Mouse (Mus musculus) MEL (cell line): ENCODE results near the gene Clpsl2. TPM values are rescaled to one million over a fixed set of nuclear protein-coding genes. Genes with fewer than 3 reads are reported as not detected.

Experiments used
- DNase-seq: peaks from one replicate; pipeline ENCODE4 v3.0.0; 2011; ENCODE audit warnings: low read depth, low spot score
- H3K27ac ChIP-seq: 2 replicates; pipeline ENCODE4 v1.5.1; 2012; ENCODE audit warnings: low read depth, mild to moderate bottlenecking, control low read depth, low read length, moderate library complexity; ENCODE audit not compliant: control insufficient read depth
- H3K27me3 ChIP-seq, 2 experiments: fragments of 150-350 bp in 1 of 2; sonication (generic) in 1 of 2; 2 replicates each; pipeline ENCODE4 v1.6.1; 2012; ENCODE audit warnings: low read length in 2 of 2, mild to moderate bottlenecking in 2 of 2, improper control_type of control experiment in 1 of 2, moderate library complexity in 1 of 2; ENCODE audit not compliant: insufficient read depth in 2 of 2, control insufficient read depth in 1 of 2
- H3K36me3 ChIP-seq, 2 experiments: 2 replicates each; pipeline ENCODE4 v1.6.1; 2012 to 2014; ENCODE audit warnings: low read length in 2 of 2, improper control_type of control experiment in 1 of 2, inconsistent platforms in 1 of 2, mild to moderate bottlenecking in 1 of 2; ENCODE audit not compliant: insufficient read depth in 2 of 2, control insufficient read depth in 1 of 2
- H3K4me1 ChIP-seq, 2 experiments: fragments of 150-350 bp in 1 of 2; sonication (generic) in 1 of 2; 2 replicates each; pipeline ENCODE4 v1.6.1; 2012; ENCODE audit warnings: low read length in 2 of 2, improper control_type of control experiment in 1 of 2, mild to moderate bottlenecking in 1 of 2; ENCODE audit not compliant: insufficient read depth in 2 of 2, control insufficient read depth in 1 of 2
- H3K4me3 ChIP-seq, 2 experiments: fragments of 150-350 bp in 1 of 2; sonication (generic) in 1 of 2; 2 replicates each; pipeline ENCODE4 v1.5.1; 2012; ENCODE audit warnings: low read depth in 2 of 2, low read length in 2 of 2, mild to moderate bottlenecking in 2 of 2, moderate library complexity in 2 of 2, control low read depth in 1 of 2, improper control_type of control experiment in 1 of 2; ENCODE audit not compliant: control insufficient read depth in 1 of 2, insufficient read depth in 1 of 2
- H3K79me2 ChIP-seq: 2 replicates; pipeline ENCODE4 v1.6.1; 2012; ENCODE audit warnings: mild to moderate bottlenecking, low read length, moderate library complexity; ENCODE audit not compliant: control insufficient read depth, poor library complexity, insufficient read depth
- H3K9ac ChIP-seq: 2 replicates; pipeline ENCODE4 v1.6.1; 2012; ENCODE audit warnings: low read depth, mild to moderate bottlenecking, control low read depth, low read length, moderate library complexity; ENCODE audit not compliant: control insufficient read depth, poor library complexity, severe bottlenecking
- H3K9me3 ChIP-seq: fragments of 150-350 bp; sonication (generic); replicated peaks from 2 replicates; pipeline ENCODE4 v1.6.1; 2012; ENCODE audit warnings: mild to moderate bottlenecking, low read length, improper control_type of control experiment, moderate library complexity; ENCODE audit not compliant: insufficient read depth
- CHD1 ChIP-seq: IDR thresholded peaks from 2 replicates; pipeline ENCODE4 v1.6.1; 2012; ENCODE audit warnings: low read depth, mild to moderate bottlenecking, inconsistent platforms, low read length, improper control_type of control experiment
- E2F4 ChIP-seq: IDR thresholded peaks from 2 replicates; pipeline ENCODE4 v1.6.1; 2011; ENCODE audit warnings: low read depth, low read length, improper control_type of control experiment, borderline replicate concordance
- ELF1 ChIP-seq: IDR thresholded peaks from 2 replicates; pipeline ENCODE4 v1.6.1; 2014; ENCODE audit warnings: low read depth, mild to moderate bottlenecking, inconsistent platforms, low read length, improper control_type of control experiment, moderate library complexity
- EP300 ChIP-seq, 2 experiments: IDR thresholded peaks; 2 replicates each; pipeline ENCODE4 v1.6.1; 2011; ENCODE audit warnings: improper control_type of control experiment in 2 of 2, low read length in 2 of 2, low read depth in 1 of 2, mild to moderate bottlenecking in 1 of 2
- ETS1 ChIP-seq: IDR thresholded peaks from 2 replicates; pipeline ENCODE4 v1.6.1; 2012; ENCODE audit warnings: low read depth, mild to moderate bottlenecking, inconsistent platforms, low read length, improper control_type of control experiment, moderate library complexity
- GABPA ChIP-seq: IDR thresholded peaks from 2 replicates; pipeline ENCODE4 v1.6.1; 2012; ENCODE audit warnings: low read depth, mild to moderate bottlenecking, inconsistent platforms, low read length, improper control_type of control experiment, moderate library complexity
- HCFC1 ChIP-seq: IDR thresholded peaks from 2 replicates; pipeline ENCODE4 v1.6.1; 2012; ENCODE audit warnings: low read depth, mild to moderate bottlenecking, inconsistent platforms, low read length, improper control_type of control experiment, moderate library complexity
- KAT2A ChIP-seq: conservative IDR thresholded peaks from 2 replicates; pipeline ENCODE4 v1.6.1; 2012; ENCODE audit warnings: low read depth, low read length, improper control_type of control experiment, inconsistent platforms
- MAFK ChIP-seq: IDR thresholded peaks from 2 replicates; pipeline ENCODE4 v1.6.1; 2011; ENCODE audit warnings: low read depth, mild to moderate bottlenecking, low read length, improper control_type of control experiment, borderline replicate concordance
- MAX ChIP-seq: IDR thresholded peaks from 2 replicates; pipeline ENCODE4 v1.6.1; 2011; ENCODE audit warnings: low read length, improper control_type of control experiment
- MAZ ChIP-seq: IDR thresholded peaks from 2 replicates; pipeline ENCODE4 v1.6.1; 2012; ENCODE audit warnings: low read depth, mild to moderate bottlenecking, inconsistent platforms, low read length, improper control_type of control experiment
- MEF2A ChIP-seq: IDR thresholded peaks from 2 replicates; pipeline ENCODE4 v1.6.1; 2014; ENCODE audit warnings: low read depth, mild to moderate bottlenecking, inconsistent platforms, low read length, improper control_type of control experiment; ENCODE audit not compliant: poor library complexity, insufficient replicate concordance, severe bottlenecking; ENCODE audit errors: extremely low read depth
- MXI1 ChIP-seq: IDR thresholded peaks from 2 replicates; pipeline ENCODE4 v1.6.1; 2011; ENCODE audit warnings: mild to moderate bottlenecking, low read depth, low read length, improper control_type of control experiment
- MYB ChIP-seq: IDR thresholded peaks from 2 replicates; pipeline ENCODE4 v1.6.1; 2011; ENCODE audit warnings: mild to moderate bottlenecking, low read depth, low read length, improper control_type of control experiment
- MYC ChIP-seq: IDR thresholded peaks from 2 replicates; pipeline ENCODE4 v1.6.1; 2011; ENCODE audit warnings: low read depth, mild to moderate bottlenecking, low read length, improper control_type of control experiment, moderate library complexity
- POLR2A ChIP-seq, 2 experiments: IDR thresholded peaks; 2 replicates each; pipeline ENCODE4 v1.6.1; 2011 to 2012; ENCODE audit warnings: low read length in 2 of 2, mild to moderate bottlenecking in 2 of 2, control low read depth in 1 of 2, improper control_type of control experiment in 1 of 2, low read depth in 1 of 2, moderate library complexity in 1 of 2; ENCODE audit not compliant: control insufficient read depth in 1 of 2, insufficient read depth in 1 of 2, poor library complexity in 1 of 2
- POLR2AphosphoS2 ChIP-seq: IDR thresholded peaks from 2 replicates; pipeline ENCODE4 v1.6.1; 2011; ENCODE audit warnings: low read length, improper control_type of control experiment
- POLR2AphosphoS5 ChIP-seq: IDR thresholded peaks from 2 replicates; pipeline ENCODE4 v1.6.1; 2012; ENCODE audit warnings: low read depth, borderline replicate concordance, mild to moderate bottlenecking, inconsistent platforms, low read length, moderate library complexity, mixed read lengths
- RAD21 ChIP-seq: IDR thresholded peaks from 2 replicates; pipeline ENCODE4 v1.6.1; 2011; ENCODE audit warnings: mild to moderate bottlenecking, low read depth, low read length, improper control_type of control experiment
- RCOR1 ChIP-seq: IDR thresholded peaks from 2 replicates; pipeline ENCODE4 v1.6.1; 2012; ENCODE audit warnings: low read depth, mild to moderate bottlenecking, inconsistent platforms, low read length, improper control_type of control experiment
- SIN3A ChIP-seq: IDR thresholded peaks from 2 replicates; pipeline ENCODE4 v1.6.1; 2012; ENCODE audit warnings: low read length, improper control_type of control experiment, inconsistent platforms
- SMC3 ChIP-seq: IDR thresholded peaks from 2 replicates; pipeline ENCODE4 v1.6.1; 2011; ENCODE audit warnings: low read depth, low read length, improper control_type of control experiment
- TAL1 ChIP-seq: IDR thresholded peaks from 2 replicates; pipeline ENCODE4 v1.6.1; 2012; ENCODE audit warnings: mild to moderate bottlenecking, inconsistent platforms, low read length, moderate library complexity, mixed read lengths
- TBP ChIP-seq: IDR thresholded peaks from 2 replicates; pipeline ENCODE4 v1.8.0; 2011; ENCODE audit warnings: low read depth, low read length, improper control_type of control experiment
- TCF12 ChIP-seq: IDR thresholded peaks from 2 replicates; pipeline ENCODE4 v1.6.1; 2014; ENCODE audit warnings: low read depth, mild to moderate bottlenecking, inconsistent platforms, low read length, improper control_type of control experiment, moderate library complexity
- UBTF ChIP-seq: IDR thresholded peaks from 2 replicates; pipeline ENCODE4 v1.6.1; 2012; ENCODE audit warnings: low read depth, mild to moderate bottlenecking, inconsistent platforms, low read length, improper control_type of control experiment, moderate library complexity, borderline replicate concordance; ENCODE audit not compliant: insufficient read depth
- USF1 ChIP-seq: IDR thresholded peaks from 2 replicates; pipeline ENCODE4 v1.6.1; 2014; ENCODE audit warnings: low read depth, mild to moderate bottlenecking, inconsistent platforms, low read length, improper control_type of control experiment, moderate library complexity
- ZC3H11A ChIP-seq: IDR thresholded peaks from 2 replicates; pipeline ENCODE4 v1.6.1; 2012; ENCODE audit warnings: low read depth, mild to moderate bottlenecking, inconsistent platforms, low read length, improper control_type of control experiment
- ZKSCAN1 ChIP-seq: IDR thresholded peaks from 2 replicates; pipeline ENCODE4 v1.6.1; 2012; ENCODE audit warnings: low read depth, mild to moderate bottlenecking, inconsistent platforms, low read length, improper control_type of control experiment, moderate library complexity
- ZMIZ1 ChIP-seq: IDR thresholded peaks from 2 replicates; pipeline ENCODE4 v1.6.1; 2012; ENCODE audit warnings: low read depth, mild to moderate bottlenecking, inconsistent platforms, low read length, improper control_type of control experiment, moderate library complexity
- ZNF384 ChIP-seq: IDR thresholded peaks from 2 replicates; pipeline ENCODE4 v1.6.1; 2012; ENCODE audit warnings: low read depth, mild to moderate bottlenecking, inconsistent platforms, low read length, improper control_type of control experiment
- polyA plus RNA-seq, 2 experiments: library from polyadenylated mRNA; stranded (reverse) in 1 of 2; unstranded in 1 of 2; fragments of >175 nt in 1 of 2; fragments of >200 nt in 1 of 2; gene quantifications; 2 replicates each; pipeline versions ENCODE4 v1.2.1 to v1.2.4; 2012; ENCODE audit warnings: low replicate concordance in 2 of 2, low read depth in 1 of 2; ENCODE audit not compliant: insufficient read length in 2 of 2, insufficient read depth in 1 of 2, missing spikeins in 1 of 2
- total RNA-seq: library from RNA; depleted of rRNA; stranded (reverse); fragments of 300-350 nt; gene quantifications from 2 replicates; pipeline ENCODE4 v1.2.3, GENCODE M21; 2012

The Clpsl2 gene
- total and polyA plus RNA-seq, 3 experiments: not detected

DNA sequence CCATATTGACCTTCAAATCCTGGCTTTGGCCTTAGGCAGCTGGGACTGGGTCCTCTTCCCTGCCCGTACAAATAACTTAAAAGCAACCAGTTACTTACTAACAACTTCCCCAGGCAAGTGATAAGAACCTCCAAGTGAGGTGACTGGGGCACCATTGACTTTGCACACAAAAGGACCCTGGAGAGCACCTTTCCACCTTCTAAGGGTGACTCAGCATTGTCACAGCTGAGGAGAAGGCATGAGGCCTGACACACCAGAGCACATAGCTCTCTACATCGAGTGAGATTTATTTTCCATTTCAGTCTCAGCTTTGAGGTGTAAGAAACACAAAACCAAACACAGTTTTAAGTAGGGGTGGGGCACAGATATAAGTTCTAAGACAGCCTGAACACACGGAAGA, 41.4 kb downstream of the Clpsl2 start:
- peaks cover 29 to 47% of the 10 kb centered on the region in 2 experiments for H3K36me3 ChIP-seq
- H3K9me3 ChIP-seq: no peaks in the 10 kb centered on the region
- peaks cover 30 to 32% of the 10 kb centered on the region in 2 experiments for H3K4me1 ChIP-seq
- H3K79me2 ChIP-seq: no peaks in the 10 kb centered on the region
- H3K4me3 ChIP-seq: no peak overlapping the region
- H3K27me3 ChIP-seq: no peaks in the 10 kb centered on the region
- no peak overlapping the region for H3K27ac ChIP-seq
- peak; percentile 55 for DNase-seq
- TF ChIP-seq USF1 (no peak), TCF12 (no peak), EP300 (IDR thresholded peaks at IDR 0.05; ENCODE audit: low read depth in 1 of 2, low read length in 2 of 2) (no peak), ZNF384 (no peak), MXI1 (peak; percentile 85), MAFK (no peak), POLR2A (IDR thresholded peaks at IDR 0.05; ENCODE audit: control insufficient read depth in 1 of 2, insufficient read depth in 1 of 2, low read depth in 1 of 2, low read length in 2 of 2, poor library complexity in 1 of 2) (no peak), ZC3H11A (no peak), TBP (no peak), POLR2AphosphoS5 (no peak), HCFC1 (no peak), SMC3 (no peak), CHD1 (no peak), E2F4 (no peak), MEF2A (no peak), ELF1 (no peak), ETS1 (peak; percentile 47), SIN3A (peak; percentile 90), MAX (no peak)
- no peak overlapping the region for H3K9ac ChIP-seq

DNA sequence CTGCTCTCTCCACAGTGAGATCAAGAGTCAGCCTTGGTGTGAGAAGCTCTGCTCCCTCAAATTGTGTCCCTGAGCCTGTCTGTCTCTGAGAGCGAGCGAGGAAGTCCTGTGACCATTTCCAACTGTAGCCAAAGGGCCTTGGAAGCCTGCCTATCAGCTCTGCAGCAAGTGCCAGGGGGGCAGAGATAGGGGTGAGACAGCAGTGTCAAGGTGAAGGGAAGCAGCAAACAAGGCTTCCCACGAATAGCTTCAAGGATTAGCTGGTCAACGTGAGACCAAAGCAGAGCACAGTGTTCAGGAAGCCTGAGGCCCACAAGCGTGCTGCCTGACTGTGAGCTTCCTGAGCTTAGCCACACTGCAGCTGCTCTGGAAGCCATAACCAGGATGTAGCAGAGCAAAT, 42.3 kb downstream of the Clpsl2 start:
- peaks cover 29 to 53% of the 10 kb centered on the region in 2 experiments for H3K36me3 ChIP-seq
- no peak overlapping the region for H3K4me3 ChIP-seq
- no peak overlapping the region for H3K9ac ChIP-seq
- H3K9me3 ChIP-seq: no peaks in the 10 kb centered on the region
- H3K79me2 ChIP-seq: no peaks in the 10 kb centered on the region
- H3K27me3 ChIP-seq: no peaks in the 10 kb centered on the region
- peak overlapping the region; percentile 56 for H3K27ac ChIP-seq
- peak; percentile 86 for DNase-seq
- peaks cover 30 to 34% of the 10 kb centered on the region in 2 experiments for H3K4me1 ChIP-seq
- no peak for TF ChIP-seq UBTF
- no peak for TF ChIP-seq ZMIZ1
- no peak for TF ChIP-seq ZKSCAN1
- TF ChIP-seq HCFC1: no peak
- TF ChIP-seq MAX: no peak
- peak; percentile 79; the same call in 1 of the 2 replicates for TF ChIP-seq RCOR1
- peak; percentile 86 for TF ChIP-seq TAL1
- no peak for TF ChIP-seq E2F4
- TF ChIP-seq RAD21: no peak
- peak; percentile 63 for TF ChIP-seq SIN3A
- TF ChIP-seq MAZ: no peak
- no peak for TF ChIP-seq MYC
- no peak for TF ChIP-seq KAT2A
- TF ChIP-seq TCF12: peak; percentile 96
- TF ChIP-seq USF1: peak; percentile 26; the same call in 1 of the 2 replicates
- no peak for TF ChIP-seq CHD1
- TF ChIP-seq MEF2A: 0 out of 2 replicates have a peak, but pooled peaks have one; percentile 32
- no peak for TF ChIP-seq ELF1
- no peak for TF ChIP-seq GABPA
- TF ChIP-seq ZC3H11A: no peak
- peak; percentile 73; the same call in 1 of the 2 replicates for TF ChIP-seq POLR2AphosphoS2
- peak; percentile 60 for TF ChIP-seq MYB
